Mouse (Mus musculus) erythroblast, embryonic 14.5 days (primary cell): Measurements from ENCODE around the gene Dusp14.

Experiments used
- GATA1 ChIP-seq: IDR thresholded peaks from 2 replicates; pipeline ENCODE4 v1.6.1; 2012; ENCODE audit warnings: low read length, inconsistent platforms, mixed read lengths
- TAL1 ChIP-seq: IDR thresholded peaks from 3 replicates; pipeline ENCODE4 v1.6.1; 2012; ENCODE audit warnings: low read length, inconsistent platforms, mixed read lengths

DNA sequence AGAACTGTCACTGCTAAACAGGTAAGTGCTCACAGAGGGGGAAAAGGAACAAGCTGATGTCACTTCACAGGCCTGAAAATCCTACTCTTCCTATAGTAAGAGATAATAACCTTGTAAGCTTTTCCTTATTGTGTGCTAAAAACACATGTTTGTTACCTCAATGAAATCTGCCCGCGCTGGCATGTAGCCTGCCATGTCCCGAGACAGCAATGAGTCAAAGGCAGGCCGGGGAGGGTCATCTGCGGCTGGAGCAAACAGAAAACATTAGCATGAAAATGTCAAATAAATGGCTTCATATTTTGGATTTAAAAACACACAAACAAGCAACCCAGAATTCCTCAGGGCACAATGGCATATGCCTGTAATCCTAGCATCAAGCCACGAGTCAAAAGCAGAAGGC lies 35.0 kb upstream of the Dusp14 start:
- TF ChIP-seq GATA1 (no peak), TAL1 (no peak)
